Mouse (Mus musculus) c-Kit-negative CD71-positive TER-119-positive erythroid progenitor cells, embryonic 14.5 days (primary cell): ENCODE measurements around the gene Hoxa10.

ENCODE experiments used
- DNase-seq: peaks from one replicate; pipeline ENCODE4 v3.0.0-alpha.2; 2013; ENCODE audit warnings: low read depth, low spot score

Hoxa10 gene

DNA sequence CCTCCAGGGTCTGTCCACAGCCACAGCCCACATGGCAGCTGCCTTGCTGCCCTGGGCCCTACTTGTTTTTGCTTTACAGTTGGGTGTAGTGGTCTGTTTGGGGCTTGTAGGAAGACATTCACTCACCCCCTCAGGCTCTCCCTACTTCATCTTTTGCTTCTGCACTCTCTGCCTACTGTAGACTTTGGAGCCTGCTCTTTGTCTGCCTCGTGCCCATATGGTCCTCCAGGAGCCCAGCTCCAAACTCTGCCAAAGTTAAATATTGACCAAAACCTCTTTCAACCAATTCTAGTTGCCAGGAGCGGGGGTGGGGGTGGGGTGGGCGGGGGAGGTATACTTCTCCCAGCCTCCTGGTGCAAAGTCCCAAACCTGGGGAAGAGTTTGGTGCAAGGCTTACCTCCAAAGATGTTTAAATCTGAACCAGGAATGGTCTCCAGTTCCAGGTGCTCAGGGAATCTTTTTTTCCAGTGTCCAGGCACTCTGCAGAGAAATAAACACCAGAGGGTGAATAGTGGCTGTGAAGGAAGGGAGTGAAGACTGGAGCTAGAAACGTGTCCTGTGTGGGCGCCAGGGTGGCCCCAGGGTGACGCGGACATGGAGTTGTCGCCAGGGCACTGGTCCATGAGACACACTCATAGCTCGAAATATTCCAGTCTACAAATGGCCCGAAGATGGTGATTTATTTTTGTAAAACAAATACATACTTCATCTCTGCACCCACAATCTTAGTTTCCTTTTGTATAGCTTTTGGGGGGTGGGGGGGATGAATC lies 57.2 kb downstream of the Hoxa10 start:
- DNase-seq: no peak

DNA sequence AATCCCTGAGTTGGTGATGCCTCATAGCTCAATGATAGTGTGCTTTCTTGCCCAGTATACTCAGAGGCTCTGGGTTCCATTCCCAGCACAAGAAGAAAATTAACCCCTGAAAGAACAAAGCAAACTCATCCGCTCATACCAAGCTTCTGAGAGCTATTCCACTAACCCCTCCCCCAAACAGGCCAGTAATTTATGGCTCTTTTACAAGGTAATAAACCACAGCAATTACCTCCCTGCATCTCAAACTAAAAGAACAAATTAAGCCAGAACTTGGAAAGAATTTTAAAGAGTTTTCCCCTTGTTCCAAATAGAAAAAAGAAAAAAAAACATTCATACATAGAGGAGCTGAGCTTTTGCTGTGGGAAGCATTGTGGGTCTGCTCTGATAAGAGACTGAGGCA lies 57.9 kb downstream of the Hoxa10 start:
- DNase-seq: no peak

DNA sequence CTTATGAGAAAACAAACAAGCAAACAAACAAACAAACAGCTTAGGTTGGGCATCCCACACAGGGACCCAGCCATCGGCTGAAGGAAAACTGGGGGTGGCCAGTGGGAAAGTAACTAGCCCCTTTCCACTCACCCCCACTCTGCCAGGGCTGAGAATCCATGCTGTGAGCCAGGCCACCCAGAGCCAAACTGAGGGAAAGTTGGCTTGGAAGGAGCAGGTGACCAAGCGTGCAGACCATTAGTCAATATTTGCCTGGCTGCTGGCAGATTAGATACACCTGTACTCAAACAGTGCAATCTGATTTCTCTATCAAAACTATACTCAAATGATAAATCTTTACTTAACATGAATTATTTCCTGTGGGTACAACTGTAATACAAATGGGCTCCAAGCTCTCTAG lies 58.6 kb downstream of the Hoxa10 start:
- DNase-seq: no peak
